Mouse (Mus musculus): ENCODE data around the gene Rapgef5.

Gene Rapgef5

GRCm38 (mm10) chr12:117516179-117516578 is at the start of gene Rapgef5:
Rapgef5 (plus strand) TSS chr12:117516479.
- DNase-seq, result no peak

GRCm38 (mm10) chr12:117468329-117468728 is 48.0 kb upstream of the Rapgef5 start:
- peak; percentile 56 for DNase-seq

- peak; percentile 54 for DNase-seq
These were observed 37.3 kb upstream of the Rapgef5 start for GRCm38 (mm10) chr12:117479014-117479413.

- DNase-seq, result peak; percentile 17
These were observed 36.6 kb upstream of the Rapgef5 start for GRCm38 (mm10) chr12:117479680-117480079.

- DNase-seq, result no peak
These were observed 35.3 kb upstream of the Rapgef5 start for GRCm38 (mm10) chr12:117480958-117481357.

GRCm38 (mm10) chr12:117482665-117483064 is 33.6 kb upstream of the Rapgef5 start:
- no peak for DNase-seq

- DNase-seq, result no peak
These were observed 29.9 kb upstream of the Rapgef5 start for GRCm38 (mm10) chr12:117486118-117487057.

GRCm38 (mm10) chr12:117496501-117497176 is 19.6 kb upstream of the Rapgef5 start:
- no peak for DNase-seq

GRCm38 (mm10) chr12:117497361-117497760 is 18.9 kb upstream of the Rapgef5 start:
- DNase-seq, result no peak

GRCm38 (mm10) chr12:117499242-117499641 is 17.0 kb upstream of the Rapgef5 start:
- peak; percentile 68 for DNase-seq

- no peak for DNase-seq
These were observed 15.1 kb upstream of the Rapgef5 start for GRCm38 (mm10) chr12:117501180-117501579.

GRCm38 (mm10) chr12:117502834-117503233 is 13.4 kb upstream of the Rapgef5 start:
- no peak for DNase-seq

GRCm38 (mm10) chr12:117505163-117505562 is 11.1 kb upstream of the Rapgef5 start:
- no peak for DNase-seq

- no peak for DNase-seq
These were observed 8.5 kb upstream of the Rapgef5 start for GRCm38 (mm10) chr12:117507772-117508171.

- DNase-seq, result no peak
These were observed 6.4 kb upstream of the Rapgef5 start for GRCm38 (mm10) chr12:117509919-117510318.

- no peak for DNase-seq
These were observed 3.8 kb upstream of the Rapgef5 start for GRCm38 (mm10) chr12:117512468-117512867.

- no peak for DNase-seq
These were observed 2.9 kb upstream of the Rapgef5 start for GRCm38 (mm10) chr12:117513150-117513932.

GRCm38 (mm10) chr12:117517275-117517936 is 1.1 kb downstream of the Rapgef5 start:
- peak; percentile 57 for DNase-seq

GRCm38 (mm10) chr12:117524311-117525013 is 8.2 kb downstream of the Rapgef5 start:
- no peak for DNase-seq

- no peak for DNase-seq
These were observed 11.6 kb downstream of the Rapgef5 start for GRCm38 (mm10) chr12:117527889-117528288.

- no peak for DNase-seq
These were observed 12.3 kb downstream of the Rapgef5 start for GRCm38 (mm10) chr12:117528509-117529145.
